Mouse (Mus musculus) embryo, embryonic 11 days (tissue): ENCODE data around the gene Tuba1b.
"Not testable (repeated sequence)": the region's sequence is repeated elsewhere in the genome, so short reads cannot be mapped to it uniquely, and the experiment has no call there.

Source experiments
- DNase-seq: peaks from one replicate; pipeline ENCODE4 v3.0.0-alpha.2; 2015

Tuba1b gene

GRCm38 (mm10) chr15:98921510-98921909, 12.9 kb downstream of the Tuba1b start:
- no peak for DNase-seq

GRCm38 (mm10) chr15:98918499-98918895, 15.9 kb downstream of the Tuba1b start:
- DNase-seq = not testable (repeated sequence)

GRCm38 (mm10) chr15:98917538-98918498, 16.5 kb downstream of the Tuba1b start, which contains the start of gene Lmbr1l:
TSS of gene Lmbr1l (minus strand) at chr15:98918231.
- DNase-seq = peak; percentile 100

GRCm38 (mm10) chr15:98917091-98917490, 17.3 kb downstream of the Tuba1b start:
- peak; percentile 48 for DNase-seq

- no peak for DNase-seq
These were observed 18.3 kb downstream of the Tuba1b start for GRCm38 (mm10) chr15:98916016-98916415.

- no peak for DNase-seq
These were observed 19.5 kb downstream of the Tuba1b start for GRCm38 (mm10) chr15:98914903-98915302.

- DNase-seq = peak; percentile 81
These were observed 29.7 kb downstream of the Tuba1b start for GRCm38 (mm10) chr15:98904692-98905091.

GRCm38 (mm10) chr15:98902600-98902999, 31.8 kb downstream of the Tuba1b start:
- no peak for DNase-seq

GRCm38 (mm10) chr15:98901530-98901929, 32.8 kb downstream of the Tuba1b start:
- DNase-seq = no peak

GRCm38 (mm10) chr15:98897928-98898800, 36.2 kb downstream of the Tuba1b start, which contains the start of gene Dhh:
TSS of gene Dhh (minus strand) at chr15:98898540.
- DNase-seq = peak; percentile 68

GRCm38 (mm10) chr15:98897495-98897894, 36.9 kb downstream of the Tuba1b start:
- peak; percentile 33 for DNase-seq

GRCm38 (mm10) chr15:98895635-98896589, 38.5 kb downstream of the Tuba1b start:
- DNase-seq = peak; percentile 84

GRCm38 (mm10) chr15:98894746-98895634, 39.4 kb downstream of the Tuba1b start:
- peak; percentile 37 for DNase-seq

- DNase-seq = peak; percentile 52
These were observed 40.2 kb downstream of the Tuba1b start, which contains the start of gene Rhebl1 for GRCm38 (mm10) chr15:98893940-98894745. TSS of gene Rhebl1 (minus strand) at chr15:98894540.

- no peak for DNase-seq
These were observed 41.3 kb downstream of the Tuba1b start for GRCm38 (mm10) chr15:98893036-98893435.

GRCm38 (mm10) chr15:98891907-98892606, 42.3 kb downstream of the Tuba1b start:
- peak; percentile 86 for DNase-seq

- no peak for DNase-seq
These were observed 43.1 kb downstream of the Tuba1b start for GRCm38 (mm10) chr15:98891198-98891742.

- DNase-seq = no peak
These were observed 46.8 kb downstream of the Tuba1b start for GRCm38 (mm10) chr15:98887526-98887925.
